Mouse (Mus musculus): ENCODE measurements at regions not wholly inside any gene's neighbourhood (a gene's known extent, or its start where the extent isn't known, plus 50 kb on each side); places are given as distances from the start of the nearest gene placed in this dataset.

GRCm38 (mm10) chr8:125367374-125367773 is 202.2 kb downstream of the Sipa1l2 start:
- Histone ChIP-seq H3K9ac (no peak overlapping the region), H3K36me3 (no peaks in the 10 kb centered on the region), H3K4me2 (replicated peaks) (no peak overlapping the region), H3K27me3 (replicated peaks) (no peaks in the 10 kb centered on the region), H3K9me3 (no peaks in the 10 kb centered on the region), H3K4me3 (replicated peaks) (no peak overlapping the region), H3K27ac (no peak overlapping the region), H3K4me1 (replicated peaks) (peaks cover 15% of the 10 kb centered on the region)
- WGBS = 64% methylated on average over 4 of the region's 4 CpGs
- no peak for ATAC-seq

- Histone ChIP-seq H3K9me3 (0 out of 2 replicates have a peak, but pooled peaks cover 3% of the 10 kb centered on the region), H3K4me3 (replicated peaks) (no peak overlapping the region), H3K4me2 (replicated peaks) (no peak overlapping the region), H3K4me1 (replicated peaks) (peaks cover 11% of the 10 kb centered on the region), H3K27ac (no peak overlapping the region), H3K9ac (no peak overlapping the region), H3K36me3 (no peaks in the 10 kb centered on the region), H3K27me3 (replicated peaks) (no peaks in the 10 kb centered on the region)
- no peak for ATAC-seq
- 90% methylated on average over 5 of the region's 5 CpGs for WGBS
Measured at GRCm38 (mm10) chr8:125365004-125365403, 204.6 kb downstream of the Sipa1l2 start.

- 52% methylated on average over 2 of the region's 2 CpGs for WGBS
- no peak overlapping the region for H3K9ac ChIP-seq
- no peak for ATAC-seq
Measured at GRCm38 (mm10) chr8:125359456-125359855, 210.2 kb downstream of the Sipa1l2 start.

GRCm38 (mm10) chr8:125357759-125358158 is 211.8 kb downstream of the Sipa1l2 start:
- 76% methylated on average over 3 of the region's 3 CpGs for WGBS
- Histone ChIP-seq H3K9me3 (peaks cover 8% of the 10 kb centered on the region; the same call in 1 of the 2 replicates), H3K27me3 (replicated peaks) (no peaks in the 10 kb centered on the region; the same call in 1 of the 2 replicates), H3K4me3 (replicated peaks) (no peak overlapping the region), H3K27ac (no peak overlapping the region), H3K36me3 (no peaks in the 10 kb centered on the region), H3K4me1 (replicated peaks) (no peaks in the 10 kb centered on the region; the same call in 1 of the 2 replicates), H3K4me2 (replicated peaks) (no peak overlapping the region), H3K9ac (no peak overlapping the region)
- no peak for ATAC-seq

More at GRCm38 (mm10) chr8:125359456-125359855, 210.2 kb downstream of the Sipa1l2 start:
- Histone ChIP-seq H3K27me3 (replicated peaks) (no peaks in the 10 kb centered on the region), H3K36me3 (no peaks in the 10 kb centered on the region), H3K9me3 (peaks cover 8% of the 10 kb centered on the region; the same call in 1 of the 2 replicates), H3K4me1 (replicated peaks) (no peaks in the 10 kb centered on the region; the same call in 1 of the 2 replicates), H3K27ac (no peak overlapping the region), H3K4me3 (replicated peaks) (no peak overlapping the region), H3K4me2 (replicated peaks) (no peak overlapping the region)

- WGBS = 71% methylated on average over 7 of the region's 7 CpGs
- Histone ChIP-seq H3K4me2 (replicated peaks) (no peak overlapping the region), H3K27ac (no peak overlapping the region), H3K36me3 (no peaks in the 10 kb centered on the region), H3K4me1 (replicated peaks) (no peaks in the 10 kb centered on the region; the same call in 1 of the 2 replicates), H3K27me3 (replicated peaks) (no peaks in the 10 kb centered on the region; the same call in 1 of the 2 replicates), H3K9ac (no peak overlapping the region), H3K9me3 (peaks cover 5% of the 10 kb centered on the region; the same call in 1 of the 2 replicates), H3K4me3 (replicated peaks) (no peak overlapping the region)
- ATAC-seq = no peak
Measured at GRCm38 (mm10) chr8:125355059-125355509, 214.5 kb downstream of the Sipa1l2 start.

GRCm38 (mm10) chr8:125352276-125352675 is 217.3 kb downstream of the Sipa1l2 start:
- no peak for ATAC-seq
- H3K4me3 ChIP-seq (replicated peaks) = no peak overlapping the region
- H3K9me3 ChIP-seq = no peaks in the 10 kb centered on the region
- no peaks in the 10 kb centered on the region; the same call in 1 of the 2 replicates for H3K27me3 ChIP-seq (replicated peaks)
- H3K4me2 ChIP-seq (replicated peaks) = no peak overlapping the region
- H3K4me1 ChIP-seq (replicated peaks) = peaks cover 18% of the 10 kb centered on the region
- no peak overlapping the region for H3K9ac ChIP-seq
- no peak overlapping the region for H3K27ac ChIP-seq
- H3K36me3 ChIP-seq = no peaks in the 10 kb centered on the region
- 65% methylated on average over 3 of the region's 3 CpGs for WGBS

GRCm38 (mm10) chr8:125351486-125352032 is 218.0 kb downstream of the Sipa1l2 start:
- Histone ChIP-seq H3K4me1 (replicated peaks) (peaks cover 18% of the 10 kb centered on the region), H3K4me3 (replicated peaks) (no peak overlapping the region), H3K4me2 (replicated peaks) (no peak overlapping the region), H3K27me3 (replicated peaks) (no peaks in the 10 kb centered on the region; the same call in 1 of the 2 replicates), H3K9ac (no peak overlapping the region), H3K27ac (no peak overlapping the region), H3K9me3 (no peaks in the 10 kb centered on the region), H3K36me3 (no peaks in the 10 kb centered on the region)
- 65% methylated on average over 8 of the region's 8 CpGs for WGBS
- ATAC-seq = no peak

GRCm38 (mm10) chr8:125349290-125350025 is 220.2 kb downstream of the Sipa1l2 start:
- 12% methylated on average over 7 of the region's 7 CpGs for WGBS
- no peaks in the 10 kb centered on the region for H3K36me3 ChIP-seq
- peak overlapping the region; percentile 44; the same call in 1 of the 2 replicates for H3K27ac ChIP-seq
- peak; percentile 87 for ATAC-seq
- H3K4me3 ChIP-seq (replicated peaks) = no peak overlapping the region
- H3K9me3 ChIP-seq = no peaks in the 10 kb centered on the region
- peaks cover 20% of the 10 kb centered on the region for H3K4me1 ChIP-seq (replicated peaks)
- no peaks in the 10 kb centered on the region; the same call in 1 of the 2 replicates for H3K27me3 ChIP-seq (replicated peaks)
- H3K9ac ChIP-seq = no peak overlapping the region
- no peak overlapping the region; the same call in 1 of the 2 replicates for H3K4me2 ChIP-seq (replicated peaks)

- H3K4me2 ChIP-seq (replicated peaks) = no peak overlapping the region
- H3K36me3 ChIP-seq = no peaks in the 10 kb centered on the region
- peaks cover 32% of the 10 kb centered on the region for H3K4me1 ChIP-seq (replicated peaks)
- H3K27ac ChIP-seq = no peak overlapping the region
- WGBS = 45% methylated on average over 8 of the region's 8 CpGs
- no peaks in the 10 kb centered on the region for H3K9me3 ChIP-seq
- no peak for ATAC-seq
- no peak overlapping the region for H3K9ac ChIP-seq
- H3K27me3 ChIP-seq (replicated peaks) = no peaks in the 10 kb centered on the region
- H3K4me3 ChIP-seq (replicated peaks) = no peak overlapping the region
Measured at GRCm38 (mm10) chr8:125346182-125346581, 223.4 kb downstream of the Sipa1l2 start.

- Histone ChIP-seq H3K4me2 (replicated peaks) (no peak overlapping the region), H3K27ac (no peak overlapping the region), H3K27me3 (replicated peaks) (no peaks in the 10 kb centered on the region), H3K4me3 (replicated peaks) (no peak overlapping the region), H3K4me1 (replicated peaks) (peaks cover 32% of the 10 kb centered on the region), H3K9me3 (no peaks in the 10 kb centered on the region), H3K36me3 (no peaks in the 10 kb centered on the region), H3K9ac (no peak overlapping the region)
- ATAC-seq = no peak
- 73% methylated on average over 10 of the region's 10 CpGs for WGBS
Measured at GRCm38 (mm10) chr8:125345571-125345970, 224.0 kb downstream of the Sipa1l2 start.

- H3K27ac ChIP-seq = no peak overlapping the region
- WGBS = 42% methylated on average over 9 of the region's 9 CpGs
- no peaks in the 10 kb centered on the region for H3K9me3 ChIP-seq
- no peak overlapping the region for H3K4me2 ChIP-seq (replicated peaks)
- ATAC-seq = no peak
- H3K4me3 ChIP-seq (replicated peaks) = no peak overlapping the region
- H3K27me3 ChIP-seq (replicated peaks) = no peaks in the 10 kb centered on the region
- H3K9ac ChIP-seq = no peak overlapping the region
- peaks cover 22% of the 10 kb centered on the region for H3K4me1 ChIP-seq (replicated peaks)
- no peaks in the 10 kb centered on the region for H3K36me3 ChIP-seq
Measured at GRCm38 (mm10) chr8:125343867-125344266, 225.7 kb downstream of the Sipa1l2 start.

GRCm38 (mm10) chr8:125342521-125342920 is 227.1 kb downstream of the Sipa1l2 start:
- Histone ChIP-seq H3K9me3 (no peaks in the 10 kb centered on the region), H3K27me3 (replicated peaks) (no peaks in the 10 kb centered on the region), H3K4me3 (replicated peaks) (no peak overlapping the region), H3K4me2 (replicated peaks) (no peak overlapping the region), H3K27ac (no peak overlapping the region), H3K36me3 (no peaks in the 10 kb centered on the region), H3K4me1 (replicated peaks) (peaks cover 20% of the 10 kb centered on the region), H3K9ac (no peak overlapping the region)
- 57% methylated on average over 9 of the region's 9 CpGs for WGBS
- no peak for ATAC-seq

All from intestine, embryonic 15.5 days (tissue).